Mouse (Mus musculus): ENCODE measurements around the gene Gm20388. TPM values are rescaled to one million over a fixed set of nuclear protein-coding genes. Genes with fewer than 3 reads are reported as not detected.

The Gm20388 gene
- polyA plus RNA-seq, 1 experiment from 2014 or later = not detected

DNA sequence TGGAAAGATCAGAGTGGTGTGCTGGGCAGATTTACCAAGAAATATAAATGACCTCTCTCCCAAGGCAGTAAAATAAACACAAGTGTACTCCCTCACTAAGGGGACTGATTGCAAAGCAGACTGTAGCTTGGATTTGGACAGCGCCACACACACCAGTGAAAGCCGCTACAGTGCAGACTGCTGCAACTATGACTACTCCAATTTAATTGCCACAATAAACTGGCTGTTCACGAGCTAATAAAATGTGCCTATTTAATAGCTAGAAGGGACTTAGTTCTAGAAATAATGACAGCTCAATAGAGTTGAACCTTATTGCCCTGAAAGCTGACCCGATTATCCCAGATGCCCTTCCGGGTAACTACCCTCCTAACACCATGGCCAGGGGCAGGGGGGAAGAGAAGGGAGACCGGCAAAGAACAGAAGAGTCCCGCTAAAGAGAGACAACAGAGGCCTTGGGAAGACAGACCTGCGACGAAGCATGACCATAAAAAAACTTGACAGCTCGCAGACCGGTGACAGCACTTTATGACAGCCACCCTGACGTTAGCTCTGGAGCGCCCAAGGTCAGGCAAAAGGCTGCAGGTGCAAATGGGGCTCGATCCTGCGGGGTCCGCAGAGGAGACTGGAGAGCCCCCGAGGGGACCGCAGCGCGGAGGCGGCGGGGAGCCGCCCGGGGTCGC is 189.9 kb downstream of the Gm20388 start:
- peak overlapping the region; percentile 89 for H3K4me2 ChIP-seq
- peak overlapping the region; percentile 72 for H3K27ac ChIP-seq
- H3K27me3 ChIP-seq (replicated peaks) = no peaks in the 10 kb centered on the region
- H3K4me3 ChIP-seq = peak overlapping the region; percentile 83
- 4% methylated on average over 25 of the region's 25 CpGs for whole genome bisulfite sequencing (ENCODE audit: insufficient replicate concordance)
- no peaks in the 10 kb centered on the region for H3K9me3 ChIP-seq (replicated peaks)
- peaks cover 13% of the 10 kb centered on the region; the same call in 1 of the 2 replicates for H3K36me3 ChIP-seq
- H3K4me1 ChIP-seq = peaks cover 61% of the 10 kb centered on the region
- H3K9ac ChIP-seq = peak overlapping the region; percentile 84
- peak; percentile 5; the same call in 1 of the 2 replicates for ATAC-seq

DNA sequence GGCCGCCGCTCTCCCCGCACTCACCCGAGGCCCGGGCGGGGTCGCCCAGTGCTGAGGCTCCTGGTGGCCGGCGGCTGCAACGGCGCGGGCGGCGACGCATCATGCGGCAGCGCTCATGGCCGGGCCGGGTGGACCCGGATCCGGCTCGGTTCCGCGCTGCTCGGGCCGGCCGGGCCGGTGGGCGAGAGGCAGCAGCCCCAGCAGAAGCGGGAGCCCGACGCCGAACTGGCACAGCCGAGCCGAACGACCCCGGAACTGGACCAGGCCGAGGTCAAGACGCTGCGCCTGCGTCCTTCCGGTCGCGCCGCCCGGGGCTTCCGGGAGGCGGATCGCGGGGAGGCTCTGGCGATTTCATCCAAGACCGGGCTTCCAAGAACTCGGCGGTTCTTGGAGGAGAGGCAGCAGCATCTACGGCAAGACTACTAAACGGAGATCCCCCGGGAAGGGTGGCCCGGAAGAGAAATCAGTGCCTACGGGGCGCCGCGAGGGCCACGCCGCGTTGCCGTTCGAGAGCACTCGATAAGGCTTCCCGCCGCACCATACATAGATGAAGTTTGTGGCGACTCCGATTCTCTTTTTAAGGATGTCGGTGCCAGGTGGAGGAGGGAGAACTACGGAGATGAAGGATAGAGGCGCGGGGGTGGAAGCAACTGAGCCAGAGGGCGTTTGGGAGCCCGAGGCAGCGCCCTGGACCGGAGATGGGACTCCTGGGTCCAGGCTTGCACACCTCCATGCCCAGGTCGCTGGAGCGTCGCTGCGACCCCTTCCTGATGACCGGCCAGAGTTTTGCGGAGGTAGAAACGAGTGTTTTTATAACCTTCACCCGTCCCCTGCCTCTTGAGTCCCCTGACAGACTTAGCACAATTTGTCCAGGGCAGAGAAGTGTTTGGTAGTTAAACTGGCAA is 190.7 kb downstream of the Gm20388 start, which contains the start of gene Zdhhc7:
Gene Zdhhc7, minus strand, starts transcription at position 415 of the 905 bp plus-strand sequence.
- H3K36me3 ChIP-seq = 0 out of 2 replicates have a peak, but pooled peaks cover 8% of the 10 kb centered on the region
- WGBS (ENCODE audit: insufficient replicate concordance) = under 1% methylated on average over 86 of the region's 88 CpGs
- no peaks in the 10 kb centered on the region for H3K9me3 ChIP-seq (replicated peaks)
- H3K4me1 ChIP-seq = peaks cover 59% of the 10 kb centered on the region
- peak within 1 kb of the TSS; percentile 89 for H3K4me2 ChIP-seq
- peak within 1 kb of the TSS; percentile 83 for H3K4me3 ChIP-seq
- peak within 1 kb of the TSS; percentile 72 for H3K27ac ChIP-seq
- H3K27me3 ChIP-seq (replicated peaks) = no peaks in the 10 kb centered on the region
- peak; percentile 80 for ATAC-seq
- peak within 1 kb of the TSS; percentile 84 for H3K9ac ChIP-seq

- H3K27ac ChIP-seq = no peak overlapping the region
- H3K4me2 ChIP-seq = no peak overlapping the region
- H3K36me3 ChIP-seq = 0 out of 2 replicates have a peak, but pooled peaks cover 8% of the 10 kb centered on the region
- ATAC-seq = no peak
- no peak overlapping the region for H3K9ac ChIP-seq
- no peak overlapping the region for H3K4me3 ChIP-seq
- H3K27me3 ChIP-seq (replicated peaks) = no peaks in the 10 kb centered on the region
- no peaks in the 10 kb centered on the region for H3K9me3 ChIP-seq (replicated peaks)
- H3K4me1 ChIP-seq = peaks cover 50% of the 10 kb centered on the region
- 86% methylated on average over 9 of the region's 9 CpGs for WGBS (ENCODE audit: insufficient replicate concordance)
These were observed 193.3 kb downstream of the Gm20388 start for GRCm38 (mm10) chr8:120103916-120104315.

GRCm38 (mm10) chr8:120104721-120105272 is 194.2 kb downstream of the Gm20388 start:
- Histone ChIP-seq H3K27ac (no peak overlapping the region), H3K4me3 (no peak overlapping the region), H3K4me2 (no peak overlapping the region), H3K36me3 (0 out of 2 replicates have a peak, but pooled peaks cover 8% of the 10 kb centered on the region), H3K4me1 (peaks cover 42% of the 10 kb centered on the region), H3K9ac (no peak overlapping the region), H3K27me3 (replicated peaks) (peaks cover 7% of the 10 kb centered on the region; the same call in 1 of the 2 replicates), H3K9me3 (replicated peaks) (no peaks in the 10 kb centered on the region)
- 41% methylated on average over 9 of the region's 9 CpGs for WGBS (ENCODE audit: insufficient replicate concordance)
- no peak for ATAC-seq

- 13% methylated on average over 3 of the region's 3 CpGs for WGBS (ENCODE audit: insufficient replicate concordance)
- H3K4me3 ChIP-seq = no peak overlapping the region
- peaks cover 31% of the 10 kb centered on the region for H3K4me1 ChIP-seq
- no peak overlapping the region for H3K9ac ChIP-seq
- ATAC-seq = no peak
- 0 out of 2 replicates have a peak, but pooled peaks cover 3% of the 10 kb centered on the region for H3K36me3 ChIP-seq
- peaks cover 24% of the 10 kb centered on the region for H3K27me3 ChIP-seq (replicated peaks)
- H3K9me3 ChIP-seq (replicated peaks) = no peaks in the 10 kb centered on the region
- H3K27ac ChIP-seq = no peak overlapping the region
- H3K4me2 ChIP-seq = no peak overlapping the region
These were observed 198.5 kb downstream of the Gm20388 start for GRCm38 (mm10) chr8:120109149-120109548.

DNA sequence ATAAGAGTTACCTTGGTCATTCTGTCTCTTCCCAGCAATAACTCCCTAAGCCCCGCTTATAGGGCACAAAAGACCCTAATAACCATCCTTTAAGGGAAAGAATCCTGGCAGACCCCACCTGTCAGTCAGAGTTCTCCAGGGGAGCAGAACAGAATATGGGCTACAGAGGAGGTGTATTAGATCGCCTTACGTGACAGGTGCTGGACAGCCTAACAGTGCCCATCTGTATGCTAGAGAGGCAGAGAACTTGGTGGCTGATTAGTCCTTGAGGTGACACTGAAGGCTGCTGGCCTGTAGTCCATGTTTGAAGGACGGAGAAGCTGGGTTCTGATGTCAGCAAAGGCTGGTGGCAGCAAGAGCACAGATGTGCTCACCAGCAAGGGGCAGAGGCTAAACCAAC is 200.3 kb downstream of the Gm20388 start:
- no peak overlapping the region for H3K27ac ChIP-seq
- peaks cover 27% of the 10 kb centered on the region for H3K4me1 ChIP-seq
- peaks cover 42% of the 10 kb centered on the region for H3K27me3 ChIP-seq (replicated peaks)
- H3K4me2 ChIP-seq = no peak overlapping the region
- no peaks in the 10 kb centered on the region for H3K9me3 ChIP-seq (replicated peaks)
- no peaks in the 10 kb centered on the region for H3K36me3 ChIP-seq
- no peak for ATAC-seq
- H3K4me3 ChIP-seq = no peak overlapping the region
- WGBS (ENCODE audit: insufficient replicate concordance) = 74% methylated on average over 4 of the region's 4 CpGs
- H3K9ac ChIP-seq = no peak overlapping the region

DNA sequence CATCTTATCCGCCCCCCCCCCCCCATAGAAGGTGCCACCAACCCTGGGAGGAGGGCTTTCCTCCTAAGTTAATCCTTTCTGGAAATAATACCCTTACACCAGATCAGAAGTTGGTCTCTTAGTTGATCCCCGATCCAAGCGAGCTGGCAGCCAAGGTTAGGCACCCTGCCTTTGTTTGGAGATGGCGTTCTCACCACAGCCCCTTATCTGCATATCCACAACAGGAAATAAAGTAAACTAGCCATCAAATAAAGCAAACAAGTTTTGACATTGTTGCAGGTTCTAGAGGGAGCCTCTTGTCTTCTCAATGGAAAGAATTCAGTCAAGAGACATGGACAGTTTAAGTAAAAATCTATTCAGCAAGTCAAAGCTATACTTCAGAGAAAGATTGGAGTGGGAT is 200.7 kb downstream of the Gm20388 start:
- H3K4me1 ChIP-seq = peaks cover 26% of the 10 kb centered on the region
- no peak overlapping the region for H3K4me2 ChIP-seq
- WGBS (ENCODE audit: insufficient replicate concordance) = 44% methylated on average over 4 of the region's 4 CpGs
- peaks cover 46% of the 10 kb centered on the region for H3K27me3 ChIP-seq (replicated peaks)
- no peak overlapping the region for H3K27ac ChIP-seq
- H3K4me3 ChIP-seq = no peak overlapping the region
- H3K9ac ChIP-seq = no peak overlapping the region
- no peaks in the 10 kb centered on the region for H3K9me3 ChIP-seq (replicated peaks)
- ATAC-seq = no peak
- no peaks in the 10 kb centered on the region for H3K36me3 ChIP-seq

GRCm38 (mm10) chr8:120112535-120112934 is 201.9 kb downstream of the Gm20388 start:
- no peaks in the 10 kb centered on the region for H3K36me3 ChIP-seq
- H3K4me3 ChIP-seq = no peak overlapping the region
- 11% methylated on average over 5 of the region's 5 CpGs for WGBS (ENCODE audit: insufficient replicate concordance)
- peak overlapping the region; percentile 83; the same call in 1 of the 2 replicates for H3K27ac ChIP-seq
- H3K4me1 ChIP-seq = peaks cover 21% of the 10 kb centered on the region
- H3K9me3 ChIP-seq (replicated peaks) = no peaks in the 10 kb centered on the region
- H3K4me2 ChIP-seq = peak overlapping the region; percentile 97
- H3K27me3 ChIP-seq (replicated peaks) = peaks cover 58% of the 10 kb centered on the region
- no peak overlapping the region for H3K9ac ChIP-seq
- ATAC-seq = no peak

DNA sequence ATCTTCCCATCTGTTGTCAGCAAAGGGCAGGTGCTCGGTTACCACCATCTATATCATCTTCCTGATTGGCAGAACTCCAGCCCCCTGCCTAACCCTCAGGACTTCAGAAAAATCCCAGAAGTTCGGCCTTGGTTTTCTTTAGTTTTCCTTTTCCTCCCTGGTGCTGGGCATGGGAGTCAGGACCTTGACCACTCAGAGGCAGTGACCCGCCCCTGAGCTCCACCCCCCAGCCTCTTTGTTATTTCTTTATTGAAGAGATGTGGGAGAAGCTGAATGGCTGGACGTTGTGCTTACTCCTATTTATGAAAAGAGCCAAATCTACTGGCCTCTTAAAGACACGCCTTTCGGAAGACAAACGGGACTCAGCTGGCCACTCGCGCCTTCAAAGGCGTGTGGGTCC is 202.7 kb downstream of the Gm20388 start:
- Histone ChIP-seq H3K9me3 (replicated peaks) (no peaks in the 10 kb centered on the region), H3K9ac (peak overlapping the region; percentile 82), H3K36me3 (no peaks in the 10 kb centered on the region), H3K4me3 (peak overlapping the region; percentile 65), H3K4me2 (peak overlapping the region; percentile 97), H3K27me3 (replicated peaks) (peaks cover 66% of the 10 kb centered on the region), H3K4me1 (peaks cover 21% of the 10 kb centered on the region), H3K27ac (peak overlapping the region; percentile 83)
- no peak; the same call in 1 of the 2 replicates for ATAC-seq
- WGBS (ENCODE audit: insufficient replicate concordance) = 7% methylated on average over 10 of the region's 10 CpGs

- Histone ChIP-seq H3K9me3 (replicated peaks) (no peaks in the 10 kb centered on the region), H3K27ac (peak within 1 kb of the TSS; percentile 83), H3K4me2 (peak within 1 kb of the TSS; percentile 97), H3K4me1 (peaks cover 21% of the 10 kb centered on the region), H3K27me3 (replicated peaks) (peaks cover 71% of the 10 kb centered on the region), H3K36me3 (no peaks in the 10 kb centered on the region), H3K4me3 (peak within 1 kb of the TSS; percentile 65), H3K9ac (peak within 1 kb of the TSS; percentile 82)
- ATAC-seq = peak; percentile 95
- WGBS (ENCODE audit: insufficient replicate concordance) = under 1% methylated on average over 60 of the region's 61 CpGs
These were observed 203.2 kb downstream of the Gm20388 start, which contains the start of gene 6430548M08Rik for GRCm38 (mm10) chr8:120113758-120114255. 6430548M08Rik (plus strand) TSS chr8:120114152.

DNA sequence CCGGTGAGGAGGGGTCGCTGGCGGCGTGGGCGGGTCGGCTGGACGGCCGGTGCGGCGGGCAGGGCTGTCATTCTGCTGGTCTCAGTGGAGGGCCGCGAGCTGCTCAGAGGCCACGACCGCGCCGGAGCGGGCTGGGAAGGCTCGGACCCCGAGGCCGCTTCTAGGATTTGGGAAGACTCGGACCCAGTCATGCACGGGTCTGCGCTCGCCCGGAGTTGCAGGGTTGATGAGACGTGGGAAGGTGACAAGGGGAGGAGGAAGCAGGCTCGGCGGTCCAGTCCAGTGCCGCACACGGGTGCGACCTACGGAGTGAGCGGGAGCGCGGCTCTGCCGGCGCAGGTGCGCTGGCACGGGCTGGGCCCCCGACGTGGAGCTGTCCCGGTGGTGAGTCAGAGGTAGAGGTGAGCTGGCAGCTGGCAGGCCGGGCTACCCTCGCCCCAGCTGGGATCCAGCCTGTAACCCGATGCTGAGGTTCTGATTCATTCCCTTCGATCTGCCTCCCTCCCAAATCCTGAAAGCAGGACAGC is 203.7 kb downstream of the Gm20388 start:
- no peaks in the 10 kb centered on the region for H3K36me3 ChIP-seq
- peak overlapping the region; percentile 65 for H3K4me3 ChIP-seq
- 3% methylated on average over 46 of the region's 46 CpGs for WGBS (ENCODE audit: insufficient replicate concordance)
- peak overlapping the region; percentile 97 for H3K4me2 ChIP-seq
- H3K4me1 ChIP-seq = peaks cover 21% of the 10 kb centered on the region
- peak overlapping the region; percentile 64 for H3K9ac ChIP-seq
- peaks cover 74% of the 10 kb centered on the region for H3K27me3 ChIP-seq (replicated peaks)
- ATAC-seq = peak; percentile 10
- no peak overlapping the region for H3K27ac ChIP-seq
- no peaks in the 10 kb centered on the region for H3K9me3 ChIP-seq (replicated peaks)

All from liver, embryonic 12.5 days (tissue).